Mouse (Mus musculus) spleen, postnatal 10 days (tissue): ENCODE data around the gene Pias4.
A peak's percentile ranks its signal among the peaks of the same experiment; 100 is the strongest.
"Not testable (repeated sequence)": the region's sequence is repeated elsewhere in the genome, so short reads cannot be mapped to it uniquely, and the experiment has no call there.

Source experiments
- DNase-seq, 2 experiments: peaks; one replicate each; pipeline ENCODE4 v3.0.0; 2021 to 2022; ENCODE audit warnings: low spot score in 2 of 2

Pias4 gene

DNA sequence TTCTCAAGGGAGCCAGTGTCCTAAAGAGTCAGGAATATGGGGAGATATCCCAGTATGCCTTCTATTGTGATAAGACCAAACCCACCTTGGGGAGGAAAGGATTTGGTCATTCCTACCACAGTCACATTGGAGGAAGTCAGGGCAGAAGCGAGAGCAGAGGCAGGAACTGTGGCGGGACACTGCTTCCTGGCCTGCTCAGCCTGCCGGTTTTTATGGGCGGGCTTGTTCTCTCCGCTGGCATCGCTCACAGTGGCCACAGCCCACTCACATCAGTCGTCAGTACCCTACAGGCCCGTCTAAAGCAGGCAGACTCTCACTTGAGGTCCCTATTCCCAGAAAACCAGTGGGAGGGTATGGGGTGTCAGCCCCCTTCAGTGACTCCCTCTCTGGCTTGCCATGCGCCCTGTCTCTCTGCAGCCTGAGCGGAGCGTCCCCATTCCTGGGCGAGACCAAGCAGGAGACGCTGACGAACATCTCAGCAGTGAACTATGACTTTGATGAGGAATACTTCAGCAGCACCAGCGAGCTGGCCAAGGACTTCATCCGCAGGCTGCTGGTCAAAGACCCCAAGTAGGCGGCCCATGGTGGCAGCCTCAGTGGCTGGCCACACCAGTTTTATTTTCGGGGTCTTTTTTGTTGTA lies 23.7 kb upstream of the Pias4 start:
- no peak for DNase-seq

DNA sequence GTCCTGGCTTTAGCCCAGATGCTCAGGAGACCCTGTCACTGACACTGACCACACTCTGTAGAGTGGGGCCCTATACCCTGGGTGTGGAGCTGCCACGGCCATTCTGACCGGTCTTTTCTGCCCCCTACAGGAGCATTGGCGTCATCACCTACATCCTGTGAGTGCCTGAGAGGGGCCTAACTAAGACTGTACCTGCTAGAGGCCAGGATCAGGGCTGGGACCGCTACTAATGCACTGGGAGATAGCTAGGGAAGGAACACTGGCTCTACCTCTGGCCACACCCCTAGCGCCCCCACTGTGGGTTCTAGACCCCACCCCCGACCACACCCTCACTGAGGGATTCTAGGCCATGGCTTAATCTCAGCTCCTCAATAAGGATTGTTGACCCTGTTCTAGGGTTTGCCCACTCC lies 23.2 kb upstream of the Pias4 start:
- no peak for DNase-seq

DNA sequence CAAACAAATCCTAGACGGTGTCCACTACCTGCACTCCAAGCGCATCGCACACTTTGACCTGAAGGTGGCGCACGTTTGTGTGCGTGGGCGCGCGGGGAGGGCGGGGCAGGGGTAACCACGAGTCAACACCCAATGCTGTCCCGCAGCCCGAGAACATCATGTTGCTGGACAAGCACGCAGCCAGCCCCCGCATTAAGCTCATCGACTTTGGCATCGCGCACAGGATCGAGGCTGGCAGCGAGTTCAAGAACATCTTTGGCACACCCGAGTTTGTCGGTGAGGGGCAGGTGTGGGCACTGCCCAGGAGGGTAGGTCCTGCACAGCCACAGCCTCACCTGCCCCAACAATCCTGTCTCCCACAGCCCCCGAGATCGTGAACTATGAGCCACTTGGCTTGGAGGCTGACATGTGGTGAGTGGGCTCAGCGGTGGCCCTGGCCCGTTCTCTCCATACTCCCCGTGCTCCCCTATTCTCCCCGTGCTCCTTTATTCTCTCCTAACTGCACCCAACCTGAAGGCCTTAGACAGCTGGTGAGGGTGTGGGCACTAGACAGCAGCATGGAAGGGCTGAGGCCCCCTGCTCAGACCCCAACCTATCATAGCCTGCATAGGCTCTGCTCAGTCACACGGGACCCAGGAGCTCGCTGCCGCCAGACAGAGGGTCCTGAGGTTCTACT lies 22.7 kb upstream of the Pias4 start:
- peak in 1 of 2 experiments; percentile 58 for DNase-seq

DNA sequence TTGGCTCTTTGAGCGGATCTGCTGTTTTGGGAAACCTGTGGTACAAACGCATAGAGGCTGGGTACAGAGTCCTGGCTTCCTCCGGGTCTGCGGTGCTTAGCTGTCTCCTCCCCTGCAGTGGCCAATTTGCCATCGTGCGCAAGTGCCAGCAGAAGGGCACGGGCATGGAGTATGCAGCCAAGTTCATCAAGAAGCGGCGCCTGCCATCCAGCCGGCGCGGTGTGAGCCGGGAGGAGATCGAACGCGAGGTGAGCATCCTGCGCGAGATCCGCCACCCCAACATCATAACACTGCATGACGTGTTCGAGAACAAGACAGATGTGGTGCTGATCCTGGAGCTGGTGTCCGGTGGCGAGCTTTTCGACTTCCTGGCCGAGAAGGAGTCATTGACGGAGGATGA lies 22.1 kb upstream of the Pias4 start:
- DNase-seq, result no peak

DNA sequence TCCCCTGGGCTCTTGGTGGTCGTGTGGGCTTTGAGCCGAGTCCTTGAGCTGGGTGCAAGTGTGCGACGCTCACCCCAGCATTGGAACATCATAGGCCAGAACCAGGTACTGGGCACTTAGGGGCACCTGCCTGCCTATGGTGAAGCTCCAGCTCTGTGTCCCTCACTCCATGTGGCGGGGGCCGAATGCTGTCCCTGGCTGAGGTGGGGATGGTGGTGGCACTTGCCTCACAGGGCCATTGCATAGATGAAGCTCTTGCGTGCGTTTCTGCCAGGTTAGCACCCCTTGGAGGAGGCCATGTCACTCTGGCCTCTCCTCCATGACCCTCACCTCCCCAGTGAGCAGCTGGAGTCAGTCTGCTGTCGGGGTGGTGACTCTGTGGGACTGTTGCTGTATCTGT lies 19.4 kb upstream of the Pias4 start:
- DNase-seq, result no peak

DNA sequence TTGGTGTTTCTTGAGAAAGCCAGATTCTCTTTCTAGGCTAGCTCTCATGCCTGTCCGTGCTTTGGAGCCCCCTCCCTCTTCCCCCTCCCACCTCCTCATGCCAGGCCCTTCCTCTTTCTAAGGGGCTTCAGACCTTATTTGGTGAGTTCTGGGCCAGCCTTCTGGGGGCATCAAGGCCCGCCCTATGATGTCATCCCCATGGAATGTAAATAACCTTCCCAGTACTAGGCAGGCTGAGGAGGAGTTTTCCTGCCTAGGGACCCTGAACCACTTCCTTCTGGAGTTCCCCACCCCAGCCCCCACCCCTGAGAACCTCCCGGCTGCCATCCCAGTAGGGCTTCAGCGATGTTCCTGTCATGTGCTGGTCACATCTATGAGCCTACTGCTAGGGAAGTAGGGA lies 17.0 kb upstream of the Pias4 start:
- DNase-seq, result no peak

DNA sequence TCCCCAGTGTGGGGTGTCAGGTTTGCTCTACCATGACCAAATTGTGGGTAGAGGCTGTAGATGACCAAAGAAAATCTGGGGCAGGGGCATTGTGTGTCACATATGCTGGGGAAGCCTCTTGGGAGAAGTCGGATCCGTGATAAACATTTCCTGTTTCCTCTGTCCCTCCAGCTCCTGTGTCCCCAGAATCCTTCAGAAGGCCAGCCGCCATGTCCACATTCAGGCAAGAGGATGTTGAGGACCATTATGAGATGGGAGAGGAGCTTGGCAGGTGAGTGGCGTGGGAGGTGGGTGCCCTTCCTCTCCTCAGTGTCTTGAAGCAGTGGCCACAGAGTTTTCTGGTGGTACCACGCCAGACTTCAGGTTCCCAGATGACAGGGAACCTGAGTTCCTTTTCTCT lies 16.1 kb upstream of the Pias4 start, which contains the start of gene 4930442H23Rik:
TSS of gene 4930442H23Rik (minus strand) at position 45 of the 400 bp plus-strand sequence.
- no peak for DNase-seq

DNA sequence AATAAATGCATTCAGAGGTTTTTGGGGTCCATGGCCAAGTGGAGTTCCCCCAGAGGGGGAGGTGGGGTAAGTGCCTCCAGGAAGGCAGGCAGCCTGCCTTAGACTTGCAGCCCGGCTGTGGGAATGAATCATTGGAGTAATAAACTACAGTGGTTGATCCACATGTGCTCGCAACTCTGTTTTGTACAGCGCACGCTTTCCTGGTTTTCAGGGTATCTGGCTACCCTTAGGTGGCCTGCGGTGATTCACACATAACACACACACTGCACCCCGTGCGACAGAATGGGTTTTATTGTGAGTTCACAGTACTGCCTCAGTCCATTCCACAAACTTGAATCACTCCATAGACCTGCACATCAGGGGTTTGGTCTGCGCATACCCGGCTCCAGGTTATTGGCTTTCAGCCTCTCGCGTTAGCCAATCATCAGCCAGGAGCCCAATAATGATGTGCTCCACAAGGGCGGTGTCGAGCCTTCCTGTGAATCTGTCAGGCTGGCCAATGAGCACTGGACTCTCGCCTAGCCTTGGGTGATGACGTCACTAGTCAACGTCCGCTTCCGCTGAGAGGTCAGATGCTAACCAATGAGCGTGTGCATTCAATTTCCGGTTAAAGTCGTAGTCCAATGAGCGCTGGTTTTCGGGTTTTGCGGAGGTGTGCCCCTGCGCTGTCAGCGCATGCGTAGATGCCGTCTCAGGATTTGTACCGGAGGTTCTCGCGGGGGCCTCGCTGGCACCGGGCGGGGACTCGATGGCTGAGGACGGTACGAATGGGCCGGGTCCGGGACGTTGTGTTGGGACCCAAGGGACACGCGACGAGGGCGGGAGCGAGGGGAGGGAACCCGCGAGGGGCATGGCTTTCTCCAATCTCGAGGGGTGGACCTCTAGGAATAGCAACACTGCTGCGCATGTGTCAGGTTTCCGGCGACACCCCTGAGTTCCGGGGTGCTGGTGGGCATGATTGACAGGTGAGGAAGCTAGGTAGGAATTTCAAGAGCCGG lies 14.9 kb upstream of the Pias4 start, which contains the start of gene Dapk3:
TSS of gene Dapk3 (plus strand) at position 670 of the 998 bp plus-strand sequence.
- peak; percentile 87 to 94 for DNase-seq

DNA sequence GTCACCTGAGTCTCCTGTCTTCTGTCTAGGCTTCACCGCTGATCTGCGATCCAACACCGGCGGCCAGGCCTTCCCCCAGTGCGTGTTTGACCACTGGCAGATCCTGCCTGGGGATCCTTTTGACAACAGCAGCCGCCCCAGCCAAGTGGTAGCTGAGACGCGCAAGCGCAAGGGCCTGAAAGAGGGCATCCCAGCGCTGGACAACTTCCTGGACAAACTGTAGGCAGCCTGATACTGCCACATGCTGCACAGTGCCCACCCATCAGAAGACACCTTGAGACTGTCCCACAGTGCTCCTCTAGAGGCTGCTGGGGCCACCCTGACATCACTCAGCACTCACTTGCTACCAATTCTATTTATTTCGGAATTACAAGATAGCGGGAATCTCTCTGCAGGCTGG lies 14.1 kb upstream of the Pias4 start:
- DNase-seq, result not testable (repeated sequence)

DNA sequence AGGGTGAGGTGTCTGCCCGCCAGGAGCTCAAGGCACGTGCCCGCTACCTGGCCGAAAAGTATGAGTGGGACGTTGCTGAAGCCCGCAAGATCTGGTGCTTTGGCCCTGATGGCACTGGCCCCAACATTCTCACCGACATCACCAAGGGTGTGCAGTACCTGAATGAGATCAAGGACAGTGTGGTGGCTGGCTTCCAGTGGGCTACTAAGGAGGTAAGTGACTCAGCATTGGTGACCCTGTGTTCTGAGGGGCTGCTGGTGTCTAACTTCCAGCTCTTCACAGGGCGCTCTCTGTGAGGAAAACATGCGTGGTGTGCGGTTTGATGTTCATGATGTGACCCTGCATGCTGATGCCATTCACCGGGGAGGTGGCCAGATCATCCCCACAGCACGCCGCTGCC lies 13.2 kb upstream of the Pias4 start:
- no peak for DNase-seq

DNA sequence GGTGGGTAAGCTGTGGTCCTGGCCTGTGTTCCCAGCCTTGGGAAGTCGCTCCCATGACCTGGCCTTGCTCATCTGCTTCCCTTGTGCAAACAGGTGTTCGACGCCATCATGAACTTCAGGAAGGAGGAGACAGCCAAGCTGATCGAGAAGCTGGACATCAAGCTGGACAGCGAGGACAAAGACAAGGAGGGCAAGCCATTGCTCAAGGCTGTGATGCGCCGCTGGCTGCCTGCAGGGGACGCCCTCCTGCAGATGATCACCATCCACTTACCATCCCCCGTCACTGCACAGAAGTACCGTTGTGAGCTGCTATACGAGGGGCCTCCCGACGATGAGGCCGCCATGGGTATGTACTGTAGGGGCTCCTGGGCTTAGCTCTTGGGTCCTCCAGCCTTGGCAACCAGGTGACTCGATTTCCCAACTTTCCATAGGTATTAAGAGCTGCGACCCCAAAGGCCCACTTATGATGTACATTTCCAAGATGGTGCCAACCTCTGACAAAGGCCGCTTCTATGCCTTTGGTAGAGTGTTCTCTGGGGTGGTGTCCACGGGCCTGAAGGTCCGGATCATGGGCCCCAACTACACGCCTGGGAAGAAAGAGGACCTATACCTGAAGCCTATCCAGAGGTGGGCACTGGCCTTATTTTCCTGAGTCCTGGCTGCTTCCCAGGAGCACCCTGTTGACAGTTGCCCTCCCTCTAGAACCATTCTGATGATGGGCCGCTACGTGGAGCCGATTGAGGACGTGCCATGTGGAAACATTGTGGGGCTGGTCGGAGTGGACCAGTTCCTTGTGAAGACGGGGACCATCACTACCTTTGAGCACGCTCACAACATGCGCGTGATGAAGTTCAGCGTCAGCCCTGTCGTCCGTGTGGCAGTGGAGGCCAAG lies 12.0 kb upstream of the Pias4 start:
- no peak for DNase-seq

DNA sequence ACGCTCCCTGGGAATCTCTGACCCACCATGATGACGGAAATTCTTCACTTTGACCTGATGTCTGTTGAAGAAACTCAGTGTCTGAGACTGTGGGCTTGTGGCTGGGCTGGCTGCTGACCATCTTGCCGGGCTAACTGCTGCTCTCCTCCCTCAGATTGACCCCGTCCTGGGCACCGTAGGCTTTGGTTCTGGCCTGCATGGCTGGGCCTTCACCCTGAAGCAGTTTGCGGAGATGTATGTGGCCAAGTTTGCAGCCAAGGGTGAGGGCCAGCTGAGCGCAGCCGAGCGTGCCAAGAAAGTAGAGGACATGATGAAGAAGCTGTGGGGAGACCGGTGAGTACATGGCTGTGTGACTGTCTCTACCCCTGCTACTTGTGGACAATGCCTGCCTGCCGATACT lies 11.2 kb upstream of the Pias4 start:
- DNase-seq, result no peak

DNA sequence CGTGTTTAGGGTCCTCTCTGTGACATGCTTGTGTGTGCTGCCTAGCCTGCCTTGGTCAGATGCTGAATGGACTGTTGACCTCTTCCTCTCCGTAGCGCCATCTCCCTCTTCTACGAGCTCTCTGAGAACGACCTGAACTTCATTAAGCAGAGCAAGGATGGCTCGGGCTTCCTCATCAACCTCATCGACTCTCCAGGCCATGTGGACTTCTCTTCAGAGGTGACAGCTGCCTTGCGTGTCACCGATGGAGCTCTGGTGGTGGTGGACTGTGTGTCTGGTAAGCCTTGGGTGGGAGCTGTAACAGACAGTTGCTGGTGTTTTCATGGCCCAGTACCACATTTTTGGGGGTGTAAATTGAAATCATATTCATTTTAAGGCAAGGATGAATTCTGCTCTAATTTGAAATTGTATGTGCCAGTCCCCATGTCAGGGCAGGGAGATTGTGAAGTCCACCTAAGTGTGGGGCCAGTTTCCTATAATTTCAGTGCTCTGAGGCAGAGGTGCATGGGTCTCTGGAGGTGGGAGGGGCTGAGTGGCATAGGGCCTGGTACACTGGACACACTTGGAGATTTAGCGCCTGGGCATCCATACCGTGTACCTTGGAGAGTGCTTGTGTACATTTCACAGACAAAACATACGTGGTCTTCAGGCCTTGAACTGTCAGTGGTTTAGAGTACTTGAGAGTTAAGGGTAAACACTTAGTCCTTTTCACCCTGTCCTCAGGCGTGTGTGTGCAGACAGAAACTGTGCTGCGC lies 10.4 kb upstream of the Pias4 start:
- DNase-seq, result no peak

DNA sequence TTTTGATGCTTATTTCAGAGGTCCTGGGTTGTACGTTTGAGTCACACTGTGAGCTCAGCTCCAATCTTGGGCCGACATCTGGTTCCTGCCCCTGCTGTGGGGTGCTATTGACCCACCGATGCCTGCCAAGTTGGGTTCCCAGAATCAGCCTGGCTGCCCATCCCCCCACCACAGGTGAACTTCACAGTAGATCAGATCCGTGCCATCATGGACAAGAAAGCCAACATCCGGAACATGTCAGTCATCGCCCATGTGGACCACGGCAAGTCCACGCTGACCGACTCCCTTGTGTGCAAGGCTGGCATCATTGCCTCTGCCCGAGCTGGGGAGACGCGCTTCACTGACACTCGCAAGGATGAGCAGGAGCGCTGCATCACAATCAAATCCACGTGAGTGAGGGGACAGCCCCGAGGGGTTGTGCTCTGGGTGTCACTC lies 9.8 kb upstream of the Pias4 start:
- peak; percentile 55 to 62 for DNase-seq

DNA sequence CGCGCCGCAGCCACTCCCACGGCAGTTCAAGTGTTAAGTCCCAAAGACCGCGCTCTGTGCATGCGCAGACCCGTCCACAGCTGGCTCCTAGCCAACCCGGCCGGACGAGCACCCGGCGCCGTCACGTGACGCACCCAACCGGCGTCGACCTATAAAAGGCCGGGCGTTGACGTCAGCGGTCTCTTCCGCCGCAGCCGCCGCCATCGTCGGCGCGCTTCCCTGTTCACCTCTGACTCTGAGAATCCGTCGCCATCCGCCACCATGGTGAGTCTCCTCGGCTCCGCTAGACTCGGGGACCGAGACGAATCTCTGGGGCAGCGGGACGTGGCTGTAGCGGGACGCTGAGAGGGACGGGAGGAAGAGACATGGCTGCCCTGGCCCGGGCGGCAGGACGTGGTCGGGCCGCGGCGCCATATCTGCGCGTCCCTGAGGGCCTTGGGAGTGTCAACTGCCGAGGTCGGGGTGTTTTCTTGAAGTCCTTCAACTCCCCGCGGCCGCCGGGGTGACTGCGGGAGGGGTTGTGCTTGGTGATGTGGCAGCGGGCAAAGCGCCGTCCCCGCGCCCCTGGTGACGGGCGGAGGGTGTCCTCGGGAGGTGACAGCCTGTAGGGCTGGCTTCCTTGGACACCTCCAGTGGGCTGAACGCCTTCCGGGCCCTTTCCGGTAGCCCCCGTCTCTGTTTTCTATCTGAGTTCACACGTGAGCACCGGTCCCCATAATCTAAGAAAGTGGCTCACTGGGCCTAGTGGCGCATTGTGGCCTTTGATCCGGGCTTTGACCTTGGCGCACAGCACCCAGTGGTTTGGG lies 8.9 kb upstream of the Pias4 start, which contains the start of gene Eef2:
TSS of gene Eef2 (plus strand) at position 166 of the 806 bp plus-strand sequence.
- peak; percentile 99 to 100 for DNase-seq

DNA sequence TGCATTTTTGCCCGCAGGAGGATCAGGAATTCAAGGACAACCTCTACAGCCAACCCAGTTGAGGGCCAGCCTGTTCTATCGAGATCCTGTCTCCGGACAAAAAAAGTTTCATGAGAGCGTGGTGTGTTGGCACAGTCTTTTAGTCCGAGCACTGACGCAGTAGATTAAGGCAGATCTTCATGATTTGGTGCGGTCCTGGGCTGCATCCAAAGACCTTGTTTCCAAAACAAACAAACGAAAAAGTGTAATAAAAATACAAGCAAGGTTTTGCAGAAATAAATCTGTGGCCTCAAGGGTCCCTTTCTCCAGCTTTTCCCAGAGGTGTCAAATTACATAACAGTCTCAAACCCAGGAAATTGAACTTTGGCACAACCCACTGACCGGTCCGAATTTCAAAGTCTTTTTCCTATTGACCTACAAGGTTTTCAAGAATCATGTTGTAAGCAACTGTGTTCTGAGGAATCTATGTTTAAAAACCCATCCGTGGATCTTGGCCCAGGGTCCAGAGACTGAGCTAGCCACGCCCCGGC lies 8.3 kb upstream of the Pias4 start:
- DNase-seq, result no peak

DNA sequence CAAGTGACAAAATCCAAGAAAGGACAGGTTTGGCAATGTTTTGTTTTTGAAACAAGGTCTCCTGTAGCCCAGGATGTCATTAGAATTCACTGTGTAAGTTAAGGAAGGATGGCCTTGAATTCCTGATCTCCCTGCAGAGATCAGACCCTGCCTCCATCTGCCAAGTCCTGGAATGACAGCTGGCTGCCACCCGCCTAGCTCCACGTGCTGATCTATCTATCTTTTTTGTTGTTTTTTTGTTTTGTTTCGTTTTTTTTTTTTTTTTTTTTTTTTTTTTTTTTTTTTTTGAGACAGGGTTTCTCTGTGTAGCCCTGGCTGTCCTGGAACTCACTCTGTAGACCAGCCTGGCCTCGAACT lies 7.6 kb upstream of the Pias4 start:
- DNase-seq, result not testable (repeated sequence)

DNA sequence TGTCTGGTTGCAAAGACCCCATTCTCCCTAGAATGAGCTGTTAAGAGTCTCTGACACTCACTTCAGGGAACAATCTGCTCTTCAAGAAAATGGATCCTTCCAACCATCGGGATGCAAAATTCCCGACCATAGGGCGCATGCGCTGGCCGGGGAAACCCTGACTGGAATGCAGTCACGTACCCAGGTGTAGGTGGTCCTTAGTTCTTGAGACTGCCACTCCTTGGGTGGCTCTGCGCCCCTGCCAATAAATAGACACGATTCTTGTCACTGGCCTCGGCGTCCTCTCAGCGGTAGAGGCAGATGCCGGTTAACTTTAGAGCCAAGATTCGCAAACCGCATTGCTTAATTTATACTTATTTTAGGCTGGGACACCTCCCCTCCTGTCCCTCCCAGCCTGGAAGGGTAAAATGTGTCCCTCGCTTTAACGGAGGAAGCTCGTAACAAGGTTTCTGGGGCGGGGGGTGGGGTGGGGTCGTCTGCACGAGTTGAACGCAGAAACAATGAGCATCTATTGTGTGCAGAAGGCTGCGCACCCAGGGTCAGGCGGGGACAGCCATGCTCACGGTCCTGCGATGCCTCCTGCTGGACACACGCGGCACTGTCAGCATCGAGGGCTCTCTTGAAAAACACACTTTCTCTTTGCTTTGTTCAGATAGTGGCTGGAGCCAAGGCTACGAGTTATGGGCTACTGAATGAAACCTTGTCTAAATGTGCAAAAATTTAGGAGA lies 7.1 kb upstream of the Pias4 start:
- peak; percentile 91 to 93 for DNase-seq

DNA sequence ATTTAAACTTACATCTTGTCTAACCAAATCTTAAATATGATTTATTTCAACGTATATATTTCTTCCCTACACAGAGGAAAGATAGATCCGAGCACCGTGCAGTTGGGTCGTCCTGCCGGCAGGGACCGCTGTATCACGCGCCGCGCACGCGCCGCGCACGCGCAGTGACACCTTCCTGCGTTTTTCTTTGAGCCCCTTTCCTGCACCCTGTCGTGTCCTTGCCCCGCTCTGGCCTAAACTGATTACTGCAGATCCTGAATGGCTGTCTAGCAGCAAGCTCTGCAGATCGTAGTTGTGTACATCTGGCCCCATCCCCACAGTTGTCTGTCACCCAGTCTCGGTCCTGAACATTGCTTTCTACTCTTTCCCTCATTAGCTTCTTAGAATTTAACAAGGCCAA lies 5.4 kb upstream of the Pias4 start:
- peak; percentile 78 to 89 for DNase-seq
